Mouse (Mus musculus) mesoderm, embryonic 11.5 days (tissue): ENCODE results near the gene Ap1m2.

Experiments used
- DNase-seq: peaks from one replicate; pipeline ENCODE4 v3.0.0-alpha.2; 2012; ENCODE audit warnings: low read depth, low spot score

Gene Ap1m2

DNA sequence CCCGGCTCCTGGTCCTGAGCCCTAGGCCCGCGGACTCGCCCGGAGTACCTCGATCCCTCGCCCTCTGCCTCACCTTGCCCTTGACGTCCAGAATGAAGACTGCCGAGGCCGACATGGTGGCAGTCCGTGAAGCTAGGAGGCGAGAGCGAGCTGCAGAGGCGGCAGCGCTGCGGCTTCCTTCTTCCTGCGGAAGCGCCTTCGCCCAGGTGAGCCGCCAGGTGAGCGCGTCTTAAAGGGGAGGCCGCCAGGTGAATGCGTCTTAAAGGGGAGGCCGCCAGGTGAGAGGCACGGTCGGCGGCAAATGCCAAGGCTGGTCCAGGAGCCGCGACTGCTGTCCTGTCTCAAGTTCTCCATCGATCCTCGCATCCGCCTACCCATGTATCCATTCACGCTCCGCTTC is at the start of gene Ap1m2:
TSS of gene Ap1m2 (minus strand) at position 204 of the 400 bp plus-strand sequence.
- DNase-seq: no peak

DNA sequence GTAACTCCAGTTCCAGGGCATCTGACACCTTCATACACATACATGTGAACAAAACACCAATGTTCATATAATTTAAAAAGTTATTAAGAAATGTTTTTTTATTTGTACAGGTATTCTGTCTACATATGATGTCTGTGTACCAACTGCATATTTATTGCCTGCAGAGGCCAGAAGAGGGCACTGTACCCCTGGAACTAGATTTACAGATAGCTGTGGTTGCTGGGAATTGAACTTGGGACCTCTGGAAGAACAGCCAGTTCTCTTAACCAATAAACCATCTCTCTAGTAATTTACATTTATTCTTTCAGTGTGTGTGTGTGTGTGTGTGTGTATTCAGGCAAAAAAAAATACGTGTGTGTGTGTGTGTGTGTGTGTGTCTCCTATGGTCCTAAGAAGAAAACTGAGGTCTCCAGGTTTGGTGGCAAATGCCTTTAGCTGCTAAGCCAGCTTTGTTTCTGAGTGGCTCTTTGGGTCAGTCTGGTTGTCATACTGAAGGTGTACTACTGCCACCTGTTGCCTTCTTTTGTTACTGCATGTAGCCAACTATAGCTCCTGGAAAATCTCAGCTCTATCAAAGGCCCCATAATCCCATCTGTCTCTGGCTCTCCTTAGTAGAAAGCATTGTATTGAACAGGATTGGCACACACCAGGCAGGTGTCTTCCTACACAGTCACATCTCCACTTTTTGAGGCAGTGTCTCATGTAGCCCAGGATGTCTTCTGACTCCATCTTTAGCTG is 45.0 kb upstream of the Ap1m2 start:
- DNase-seq: peak; percentile 84

DNA sequence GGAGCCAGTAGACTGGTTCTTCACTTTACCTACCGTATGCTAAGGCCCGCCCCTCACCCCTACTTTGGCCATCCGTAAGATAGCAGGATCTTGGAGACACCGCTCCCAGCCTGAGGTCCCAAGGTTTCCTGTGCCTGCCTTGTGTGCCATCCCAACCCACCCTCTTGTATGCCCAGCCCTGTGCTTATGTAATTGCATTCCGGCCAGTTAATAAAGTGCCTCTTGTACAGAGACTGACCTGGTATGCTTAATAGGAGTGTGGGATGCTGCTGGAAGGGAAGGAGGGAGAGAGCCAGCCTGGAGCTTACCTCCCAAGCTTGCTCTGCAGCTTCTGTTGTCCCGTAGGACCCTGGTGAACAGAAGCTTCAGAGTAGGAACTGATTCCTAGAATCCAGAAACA is 42.7 kb upstream of the Ap1m2 start:
- no peak for DNase-seq

DNA sequence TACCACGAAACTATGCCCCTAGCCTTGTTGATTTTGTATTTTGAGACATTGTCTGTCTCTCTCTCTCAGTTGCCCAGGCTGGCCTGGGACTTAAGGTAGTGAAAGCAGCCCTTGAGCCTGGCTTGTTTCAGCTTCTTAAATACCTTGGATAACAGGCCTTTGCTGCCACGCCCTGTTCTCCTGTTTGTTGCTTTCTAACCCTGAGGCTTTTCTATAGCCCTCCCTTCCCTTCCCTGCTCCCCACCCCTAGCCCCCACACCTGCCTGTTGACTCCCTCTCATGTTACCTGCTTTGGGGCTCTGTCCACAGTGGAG is 41.2 kb upstream of the Ap1m2 start:
- no peak for DNase-seq

DNA sequence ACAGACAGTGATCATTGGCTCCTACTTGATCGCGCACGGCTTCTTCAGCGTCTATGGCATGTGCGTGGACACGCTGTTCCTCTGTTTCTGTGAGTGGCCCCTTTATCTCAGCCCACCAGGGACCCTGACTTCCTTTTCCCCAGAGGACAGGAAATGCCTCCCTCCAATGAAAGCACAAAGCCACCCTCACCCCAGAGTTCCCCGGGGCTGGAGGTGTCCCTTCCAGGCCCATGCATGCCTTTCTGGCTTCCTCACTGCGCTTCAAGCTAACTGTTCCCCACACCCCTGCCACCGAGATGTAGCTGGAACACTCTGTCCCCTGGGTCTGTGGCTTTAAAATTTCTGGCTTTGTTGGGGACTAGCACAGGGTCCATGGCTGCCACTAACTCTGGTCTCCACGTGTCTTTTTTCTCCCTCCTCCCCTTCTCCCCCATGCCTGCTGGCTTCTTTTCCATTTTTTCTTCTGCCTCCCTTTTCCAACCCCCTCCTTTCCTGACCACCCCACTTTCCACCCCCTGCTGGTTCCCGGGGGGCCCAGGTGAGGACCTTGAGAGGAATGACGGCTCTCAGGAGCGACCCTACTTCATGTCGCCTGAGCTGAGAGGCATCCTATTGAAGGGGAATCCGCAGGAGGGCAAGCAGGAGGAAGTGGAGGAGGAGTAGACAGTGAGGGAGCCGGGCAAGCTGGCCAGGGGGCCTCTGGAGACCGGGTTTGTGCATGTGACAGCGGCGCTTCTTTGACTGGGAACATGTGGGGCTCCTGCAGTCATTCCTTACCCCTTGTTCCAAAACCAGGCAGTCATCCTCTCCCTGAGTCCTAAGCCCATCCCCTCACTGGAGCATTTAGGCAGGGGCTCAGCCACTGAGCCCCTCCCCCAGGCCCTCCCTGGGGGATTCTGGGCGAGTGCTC is 40.6 kb upstream of the Ap1m2 start:
- no peak for DNase-seq

DNA sequence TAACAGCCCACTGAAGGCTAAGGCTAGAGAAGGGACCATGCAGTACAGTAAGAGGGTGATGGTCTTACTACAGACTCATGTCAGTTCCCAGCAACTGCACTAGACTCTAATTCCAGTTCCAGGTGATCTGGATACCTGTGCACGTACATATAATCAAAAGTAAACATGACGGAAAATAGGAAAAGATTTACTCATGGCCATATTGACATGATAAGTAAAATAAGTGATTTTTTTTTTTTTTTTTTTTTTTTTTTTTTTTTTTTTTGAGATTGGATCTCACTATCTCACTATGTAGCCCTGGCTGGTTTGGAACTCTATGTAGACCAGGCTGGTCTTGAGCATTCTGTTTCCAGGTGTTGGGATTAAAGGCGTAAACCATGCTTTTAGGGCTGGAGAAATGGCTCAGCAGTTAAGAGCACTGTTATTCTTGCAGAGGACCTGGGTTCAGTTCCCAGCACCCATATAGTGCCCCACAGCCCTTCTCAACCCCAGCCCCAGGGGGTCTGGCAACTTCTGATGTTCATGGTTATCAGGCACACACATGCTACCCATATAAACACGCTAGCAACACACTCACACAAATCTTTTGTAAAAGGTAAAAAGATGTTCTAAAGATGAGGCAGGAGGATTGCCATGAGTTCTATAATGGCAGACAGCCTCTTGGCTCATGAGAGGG is 39.7 kb upstream of the Ap1m2 start:
- no peak for DNase-seq

DNA sequence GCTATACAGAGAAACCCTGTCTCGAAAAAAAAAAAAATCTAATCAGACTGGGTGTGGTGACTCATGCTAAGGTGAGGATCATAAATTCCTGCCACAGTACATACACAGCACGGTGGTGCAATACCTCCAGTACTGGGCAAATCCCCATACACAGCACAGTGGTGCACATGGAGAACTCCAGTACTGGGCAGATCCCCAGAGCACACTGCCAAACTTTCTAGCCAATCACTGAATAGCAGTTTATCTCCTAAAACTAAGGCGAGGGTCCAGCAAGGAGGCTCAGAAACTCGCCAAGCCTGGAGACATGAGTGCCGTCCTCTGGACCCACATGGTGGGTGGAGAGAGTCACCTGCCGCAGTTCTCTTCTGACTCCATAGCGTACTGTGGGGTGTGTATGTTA is 39.0 kb upstream of the Ap1m2 start:
- DNase-seq: no peak

DNA sequence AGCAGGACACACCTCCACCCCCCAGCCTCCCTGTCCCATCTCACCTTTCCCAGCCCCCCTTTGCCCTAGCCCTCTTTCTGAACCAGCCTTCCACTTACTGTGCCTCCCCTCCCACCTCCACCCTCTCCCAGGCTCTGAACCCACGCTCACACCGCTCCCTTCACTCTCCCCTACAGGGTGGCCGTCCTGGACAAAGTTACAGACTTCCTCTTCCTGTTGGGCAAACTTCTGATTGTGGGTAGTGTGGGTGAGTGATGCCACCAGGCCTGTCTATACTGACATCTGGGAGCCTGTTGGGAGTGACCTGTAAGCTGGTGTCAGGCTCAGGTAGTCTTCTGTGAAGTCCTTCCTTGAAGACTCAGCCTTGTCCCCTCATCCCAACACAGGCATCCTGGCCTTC is 36.0 kb upstream of the Ap1m2 start:
- no peak for DNase-seq

DNA sequence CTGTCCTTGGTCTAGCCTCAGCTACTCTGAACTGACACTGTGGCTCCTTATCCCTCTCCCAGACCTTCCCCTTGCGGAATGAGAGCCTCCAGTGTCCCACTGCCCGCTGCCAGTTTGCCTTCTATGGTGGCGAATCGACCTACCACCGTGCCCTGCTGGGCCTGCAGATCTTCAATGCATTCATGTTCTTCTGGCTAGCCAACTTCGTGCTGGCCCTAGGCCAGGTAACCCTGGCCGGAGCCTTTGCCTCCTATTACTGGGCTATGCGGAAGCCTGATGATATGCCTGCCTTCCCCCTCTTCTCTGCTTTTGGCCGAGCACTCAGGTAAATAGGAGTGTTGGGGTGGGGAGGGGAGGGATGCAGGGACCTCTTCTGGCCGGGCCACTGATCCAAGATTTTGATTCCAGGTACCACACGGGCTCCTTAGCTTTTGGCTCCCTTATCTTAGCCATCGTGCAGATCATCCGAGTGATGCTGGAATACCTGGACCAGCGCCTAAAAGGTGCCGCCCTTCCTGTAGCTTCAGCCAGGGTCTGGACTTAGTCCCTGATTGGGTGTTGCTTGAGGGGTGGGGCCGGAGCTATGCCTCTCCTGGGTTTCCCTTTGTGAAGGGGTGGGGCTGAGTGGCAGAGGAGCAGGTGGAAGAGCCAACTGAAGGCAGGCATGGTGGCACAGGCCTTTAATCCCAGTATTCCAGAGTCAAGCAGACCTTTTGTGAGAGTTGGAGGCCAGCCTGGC is 34.7 kb upstream of the Ap1m2 start:
- DNase-seq: no peak

DNA sequence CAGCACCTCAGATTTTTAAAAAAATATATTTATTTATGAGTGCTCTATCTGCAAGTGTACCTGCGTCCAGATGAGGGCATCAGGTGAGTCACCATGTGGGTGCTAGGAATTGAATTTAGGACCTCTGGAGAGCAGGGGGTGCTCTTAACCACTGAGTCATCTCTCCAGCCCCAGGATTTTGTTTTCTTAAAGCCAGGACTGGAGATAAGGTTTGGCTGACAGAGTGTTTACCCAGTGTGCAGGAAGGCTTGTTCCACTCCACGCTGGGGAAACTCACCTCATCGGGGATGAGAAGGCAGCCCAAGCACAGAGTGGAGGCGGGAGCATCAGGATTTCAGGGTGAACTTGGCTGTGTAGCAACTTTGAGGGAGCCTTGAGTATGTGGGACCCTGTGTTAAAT is 28.3 kb upstream of the Ap1m2 start:
- no peak for DNase-seq

DNA sequence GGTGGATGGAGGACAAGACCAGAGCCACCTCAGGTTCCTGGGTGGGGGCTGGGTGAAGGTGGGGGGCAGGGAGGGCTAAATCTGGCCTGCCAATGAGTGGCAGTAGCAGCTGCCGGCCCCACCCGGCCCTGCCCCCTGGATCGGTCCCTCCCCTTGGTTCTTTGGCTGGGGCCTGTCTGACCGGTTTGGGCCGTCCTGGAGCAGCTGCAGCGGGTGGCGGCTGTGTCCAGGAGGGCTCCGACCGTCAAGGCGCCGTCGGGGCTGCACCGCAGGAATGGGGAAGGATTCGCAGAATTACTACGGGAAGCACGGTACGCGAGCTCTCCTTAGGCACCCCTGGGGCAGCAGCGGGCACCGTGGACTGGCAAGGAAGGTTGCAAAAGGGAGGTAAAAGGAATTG is 25.5 kb upstream of the Ap1m2 start:
- no peak for DNase-seq

DNA sequence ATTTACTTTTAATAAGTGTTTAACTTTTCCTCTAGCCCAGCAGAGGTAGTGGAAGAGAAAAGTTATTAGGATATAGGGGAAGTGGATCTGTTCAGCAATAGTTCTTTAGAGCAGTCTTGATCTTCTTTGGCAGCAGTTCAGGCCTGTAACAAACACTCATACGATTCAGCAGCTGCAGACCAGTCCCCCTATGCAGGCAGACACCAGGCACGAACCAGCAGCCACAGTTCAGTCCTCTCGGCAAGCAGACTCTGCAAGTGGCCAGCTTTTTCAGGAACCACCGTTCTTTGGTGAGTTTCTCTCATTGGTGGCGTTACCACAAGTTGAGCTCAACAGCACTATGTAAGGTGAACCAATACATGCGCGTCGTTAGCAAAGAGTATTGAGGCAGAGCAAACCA is 24.4 kb upstream of the Ap1m2 start:
- DNase-seq: no peak

DNA sequence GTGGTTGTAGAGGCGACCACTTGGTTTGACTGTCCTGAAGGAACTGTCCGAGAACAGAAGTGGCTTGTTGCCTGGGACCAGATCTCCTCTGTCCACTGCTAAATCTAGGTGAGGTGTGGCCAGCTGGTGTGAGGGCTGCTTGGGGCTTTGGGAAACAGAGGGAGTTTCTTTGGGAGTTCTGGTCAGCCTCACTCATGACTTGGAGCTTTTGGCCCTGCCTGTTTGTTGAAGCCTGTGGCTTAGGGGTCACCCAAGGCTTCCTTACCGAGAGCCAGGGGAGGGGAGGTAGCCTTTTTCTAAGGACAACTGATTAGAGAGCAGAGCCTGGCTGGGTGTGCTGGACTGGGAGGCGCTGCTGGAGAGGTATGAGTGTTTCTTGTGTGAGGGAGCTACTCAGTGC is 23.3 kb upstream of the Ap1m2 start:
- no peak for DNase-seq

DNA sequence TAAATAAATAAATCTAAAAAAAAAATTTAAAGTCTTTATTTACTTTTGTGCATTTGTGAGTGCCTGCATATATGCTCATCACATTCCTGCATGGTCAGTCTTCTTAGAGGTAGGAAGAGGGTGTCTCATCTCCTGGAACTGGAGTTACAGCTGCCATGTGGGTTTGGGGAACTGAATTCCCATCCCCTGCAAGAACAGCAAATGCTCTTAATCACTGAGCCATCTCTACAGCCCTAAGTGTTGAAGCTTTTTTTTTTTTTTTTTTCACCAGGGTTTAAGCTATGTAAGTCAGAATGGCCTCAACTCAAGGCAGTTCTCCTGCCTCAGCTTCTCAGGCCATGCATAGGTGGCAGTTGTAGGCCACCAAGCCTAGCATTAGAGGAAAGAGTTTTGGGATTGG is 22.6 kb upstream of the Ap1m2 start:
- DNase-seq: no peak

DNA sequence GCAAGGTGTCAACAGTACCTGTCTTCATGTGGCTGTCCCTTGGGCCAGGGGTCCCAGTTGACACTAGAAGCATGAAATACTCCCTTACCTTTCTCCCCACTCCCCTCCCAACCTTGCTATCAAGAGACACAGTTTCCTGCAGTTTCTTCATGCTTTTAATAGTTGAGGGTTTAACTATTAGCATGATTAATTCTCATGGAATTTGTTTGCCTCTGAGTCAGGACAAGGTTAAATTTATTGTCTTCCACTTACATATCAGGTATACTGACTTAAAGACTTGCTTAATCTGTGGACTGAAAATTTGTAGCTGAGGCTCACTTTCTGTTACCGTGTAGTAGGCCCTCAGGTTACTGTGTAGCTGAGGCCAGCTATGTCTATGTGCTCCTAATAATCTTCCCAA is 21.4 kb upstream of the Ap1m2 start:
- DNase-seq: no peak

DNA sequence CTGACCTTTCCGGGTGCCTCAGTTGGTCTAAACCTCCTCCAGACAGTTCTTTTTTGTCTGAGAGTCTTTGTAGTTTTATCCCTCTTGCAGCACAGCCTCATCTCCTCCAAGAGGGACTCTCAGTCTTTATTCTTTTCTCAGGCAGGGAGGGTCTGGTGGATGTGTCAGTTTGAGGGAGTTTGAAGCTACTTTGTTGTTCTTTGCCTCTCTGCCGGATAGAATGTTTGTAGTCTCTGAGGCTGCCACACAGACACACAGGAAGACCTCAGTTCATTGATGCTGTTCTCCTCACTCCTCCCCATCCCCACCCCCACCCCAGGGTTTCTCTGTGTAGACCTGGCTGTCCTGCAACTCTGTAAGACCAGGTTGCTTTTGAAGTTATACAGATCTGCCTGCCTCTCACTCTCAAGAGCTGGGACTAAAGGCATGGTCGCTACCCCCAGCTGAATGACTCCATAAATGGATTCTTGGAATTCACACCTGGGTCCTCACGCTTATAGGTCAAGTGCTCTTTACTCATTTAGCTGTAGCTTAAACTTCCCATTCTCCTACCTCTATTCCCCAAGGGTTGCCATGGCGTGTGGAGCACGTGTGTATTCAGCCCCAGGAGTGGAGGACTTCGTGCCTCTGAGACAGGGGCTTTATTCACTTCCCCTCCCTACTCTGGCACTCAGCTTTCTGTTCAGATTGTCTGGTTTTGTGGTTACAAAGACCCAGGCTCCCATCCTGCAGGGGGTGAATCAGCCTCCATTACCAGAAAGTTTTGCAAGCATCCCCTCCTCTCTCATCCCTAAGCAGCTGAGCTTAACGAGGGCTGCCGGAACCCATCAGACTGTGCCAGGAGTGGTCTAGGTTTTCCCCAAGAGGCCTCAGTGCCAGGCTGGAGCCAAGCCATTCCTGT is 20.3 kb upstream of the Ap1m2 start:
- DNase-seq: no peak

DNA sequence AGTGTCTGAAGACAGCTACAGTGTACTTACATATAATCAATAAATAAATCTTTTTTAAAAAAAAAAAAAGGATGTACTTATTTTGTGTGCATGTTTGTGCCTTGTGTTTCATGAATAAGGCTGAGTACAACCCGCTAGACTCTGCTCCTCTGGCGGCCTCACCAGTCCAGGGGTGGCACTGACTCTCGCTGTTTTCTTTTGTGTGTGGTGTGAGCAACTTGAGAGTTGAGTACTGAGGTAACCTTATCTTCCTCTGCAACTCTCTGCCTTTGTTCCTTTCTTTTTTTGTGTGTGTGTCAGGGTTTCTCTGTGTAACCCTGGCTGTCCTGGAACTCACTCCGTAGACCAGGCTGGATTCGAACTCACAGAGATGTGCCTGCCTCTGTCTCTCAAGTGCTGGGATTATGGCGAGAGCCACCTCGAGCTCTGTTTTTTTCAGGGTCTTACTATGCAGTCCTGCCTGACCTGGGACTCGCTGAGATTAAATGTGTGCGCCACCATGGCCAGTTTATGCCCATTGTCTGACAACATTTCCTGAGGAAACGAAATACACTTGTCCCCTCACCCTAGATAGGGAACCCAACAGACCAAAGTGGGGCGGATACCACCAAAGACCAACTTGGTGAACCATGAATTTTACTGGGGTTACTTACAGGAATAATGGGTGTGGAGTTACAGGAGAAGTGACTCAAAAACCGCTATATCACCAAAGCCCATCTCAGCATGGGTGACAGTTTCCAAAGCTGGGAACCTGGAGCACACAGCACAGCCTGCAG is 19.4 kb upstream of the Ap1m2 start:
- DNase-seq: no peak

DNA sequence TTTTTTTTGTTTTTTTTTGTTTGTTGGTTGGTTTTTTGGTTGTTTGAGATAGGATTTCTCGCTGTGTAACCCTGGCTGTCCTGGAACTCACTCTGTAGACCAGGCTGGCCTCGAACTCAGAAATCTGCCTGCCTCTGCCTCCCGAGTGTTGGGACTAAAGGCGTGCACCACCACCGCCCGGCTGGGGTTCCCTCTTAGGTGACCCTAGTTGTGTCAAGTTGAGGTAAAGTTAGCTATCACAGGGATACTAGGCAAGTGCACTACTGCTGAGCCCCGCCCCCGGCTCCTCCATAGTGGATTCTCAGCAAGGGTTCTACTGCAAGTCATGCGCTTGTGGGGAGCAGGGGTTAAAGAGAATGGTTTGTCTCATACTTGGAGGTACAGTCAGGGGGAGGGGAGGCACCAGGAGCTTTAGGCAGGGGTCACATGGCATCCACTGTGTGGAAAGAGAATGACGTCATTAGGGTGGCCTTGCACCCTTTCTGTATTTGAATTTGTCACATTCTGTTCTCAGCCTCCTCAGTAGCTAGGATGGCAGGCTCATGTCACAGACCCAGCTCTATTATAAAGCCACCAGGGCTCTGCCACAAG is 17.7 kb upstream of the Ap1m2 start:
- no peak for DNase-seq

DNA sequence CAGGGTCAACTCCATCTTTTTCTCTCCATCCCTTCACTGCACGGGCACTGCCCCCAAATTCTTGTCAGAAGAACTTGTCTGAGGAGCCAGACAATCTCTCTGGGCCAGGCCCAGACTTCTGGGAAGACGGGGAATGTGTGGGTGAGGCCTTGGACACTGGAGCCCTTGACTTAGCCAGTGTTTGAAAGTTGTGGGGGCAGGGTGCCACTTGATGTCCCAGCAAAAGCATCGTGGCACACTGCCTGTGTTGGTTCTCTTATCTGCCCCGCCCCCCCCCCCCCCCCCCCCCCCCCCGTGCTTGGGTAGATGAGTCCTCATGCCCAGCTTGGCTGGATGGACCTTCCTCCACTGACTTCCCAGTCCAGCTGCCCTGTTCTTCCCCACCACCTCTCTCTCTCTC is 16.9 kb upstream of the Ap1m2 start:
- DNase-seq: no peak

DNA sequence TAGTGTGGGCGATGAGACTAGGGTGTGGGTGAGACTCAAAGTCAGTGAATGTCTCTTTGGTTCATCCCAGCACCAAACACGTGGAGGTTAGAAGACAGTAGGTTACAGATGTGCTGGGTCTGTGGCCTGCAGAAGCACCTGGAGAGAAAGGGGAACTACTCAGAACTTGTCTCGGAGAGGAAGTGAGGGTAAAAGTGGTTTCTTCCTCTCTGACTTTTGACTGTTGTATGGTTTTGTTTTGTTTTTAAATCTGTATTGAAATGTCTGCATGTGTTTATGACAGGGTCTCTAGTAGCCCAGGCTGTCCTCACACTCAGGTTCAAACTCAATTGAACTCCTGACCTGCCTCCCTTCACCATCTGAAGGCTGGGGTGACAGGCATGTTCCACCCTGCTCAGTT is 15.9 kb upstream of the Ap1m2 start:
- no peak for DNase-seq
